Mouse (Mus musculus): ENCODE data around the gene Pdcl. TPM values are rescaled to one million over a fixed set of nuclear protein-coding genes. Genes with fewer than 3 reads are reported as not detected.

Pdcl gene
- polyA plus RNA-seq (2015; fragmentation: Nextera tagmentation; extraction: Ambion mirVana): 46.2 and 51.6 TPM in 2 replicates

GRCm38 (mm10) chr2:37358633-37359540 is at the start of gene Pdcl:
TSS of gene Pdcl (minus strand) at chr2:37359332.
- H3K27ac ChIP-seq: peak within 1 kb of the TSS; percentile 99
- peaks cover 16% of the 10 kb centered on the region for H3K4me1 ChIP-seq
- H3K4me2 ChIP-seq: peak within 1 kb of the TSS; percentile 82
- ATAC-seq (replicated peaks; ENCODE audit: low FRiP score): peak; percentile 99
- H3K4me3 ChIP-seq (replicated peaks): peak within 1 kb of the TSS; percentile 70
- H3K36me3 ChIP-seq: peaks cover 34% of the 10 kb centered on the region
- H3K27me3 ChIP-seq: no peaks in the 10 kb centered on the region
- no peaks in the 10 kb centered on the region for H3K9me3 ChIP-seq (replicated peaks)
- H3K9ac ChIP-seq: peak within 1 kb of the TSS; percentile 71
- WGBS: under 1% methylated on average over 42 of the region's 42 CpGs

- Histone ChIP-seq H3K27me3 (no peaks in the 10 kb centered on the region), H3K36me3 (peaks cover 58% of the 10 kb centered on the region), H3K4me1 (no peaks in the 10 kb centered on the region), H3K4me2 (no peak overlapping the region), H3K27ac (no peak overlapping the region), H3K9ac (no peak overlapping the region), H3K4me3 (replicated peaks) (no peak overlapping the region), H3K9me3 (replicated peaks) (no peaks in the 10 kb centered on the region)
- no peak for ATAC-seq (replicated peaks; ENCODE audit: low FRiP score)
- WGBS: 53% methylated on average over 1 of the region's 1 CpGs
Measured at GRCm38 (mm10) chr2:37395539-37395938, 36.4 kb upstream of the Pdcl start.

GRCm38 (mm10) chr2:37382921-37383320 is 23.8 kb upstream of the Pdcl start:
- 95% methylated on average over 9 of the region's 9 CpGs for WGBS
- H3K9ac ChIP-seq: no peak overlapping the region
- peaks cover 62% of the 10 kb centered on the region for H3K36me3 ChIP-seq

GRCm38 (mm10) chr2:37380189-37380588 is 21.1 kb upstream of the Pdcl start:
- no peaks in the 10 kb centered on the region for H3K4me1 ChIP-seq
- H3K9ac ChIP-seq: no peak overlapping the region
- H3K27ac ChIP-seq: no peak overlapping the region
- H3K27me3 ChIP-seq: no peaks in the 10 kb centered on the region
- no peak overlapping the region for H3K4me3 ChIP-seq (replicated peaks)
- WGBS: 65% methylated on average over 2 of the region's 2 CpGs
- H3K36me3 ChIP-seq: peaks cover 70% of the 10 kb centered on the region
- H3K9me3 ChIP-seq (replicated peaks): no peaks in the 10 kb centered on the region
- no peak for ATAC-seq (replicated peaks; ENCODE audit: low FRiP score)
- no peak overlapping the region for H3K4me2 ChIP-seq

More at GRCm38 (mm10) chr2:37382921-37383320, 23.8 kb upstream of the Pdcl start:
- H3K27ac ChIP-seq: no peak overlapping the region
- H3K4me2 ChIP-seq: no peak overlapping the region
- H3K9me3 ChIP-seq (replicated peaks): no peaks in the 10 kb centered on the region
- no peak for ATAC-seq (replicated peaks; ENCODE audit: low FRiP score)
- H3K4me3 ChIP-seq (replicated peaks): no peak overlapping the region
- H3K27me3 ChIP-seq: no peaks in the 10 kb centered on the region
- H3K4me1 ChIP-seq: no peaks in the 10 kb centered on the region

- peaks cover 62% of the 10 kb centered on the region for H3K36me3 ChIP-seq
- 96% methylated on average over 1 of the region's 1 CpGs for WGBS
- no peak overlapping the region for H3K27ac ChIP-seq
- no peak overlapping the region for H3K4me3 ChIP-seq (replicated peaks)
- H3K4me1 ChIP-seq: no peaks in the 10 kb centered on the region
- H3K9me3 ChIP-seq (replicated peaks): no peaks in the 10 kb centered on the region
- no peak for ATAC-seq (replicated peaks; ENCODE audit: low FRiP score)
- H3K9ac ChIP-seq: no peak overlapping the region
- H3K4me2 ChIP-seq: no peak overlapping the region
- no peaks in the 10 kb centered on the region for H3K27me3 ChIP-seq
Measured at GRCm38 (mm10) chr2:37376018-37376417, 16.9 kb upstream of the Pdcl start.

- H3K4me2 ChIP-seq: no peak overlapping the region
- H3K27ac ChIP-seq: no peak overlapping the region
- H3K9me3 ChIP-seq (replicated peaks): no peaks in the 10 kb centered on the region
- H3K4me1 ChIP-seq: no peaks in the 10 kb centered on the region
- no peak for ATAC-seq (replicated peaks; ENCODE audit: low FRiP score)
- WGBS: 90% methylated on average over 2 of the region's 2 CpGs
- no peak overlapping the region for H3K9ac ChIP-seq
- no peak overlapping the region for H3K4me3 ChIP-seq (replicated peaks)
- H3K36me3 ChIP-seq: peaks cover 32% of the 10 kb centered on the region
- no peaks in the 10 kb centered on the region for H3K27me3 ChIP-seq
Measured at GRCm38 (mm10) chr2:37370651-37371050, 11.5 kb upstream of the Pdcl start.

GRCm38 (mm10) chr2:37359908-37360307 is 776 bp upstream of the Pdcl start:
- Histone ChIP-seq H3K36me3 (peaks cover 24% of the 10 kb centered on the region), H3K9me3 (replicated peaks) (no peaks in the 10 kb centered on the region), H3K9ac (no peak overlapping the region), H3K4me2 (peak overlapping the region; percentile 82), H3K4me1 (peaks cover 16% of the 10 kb centered on the region), H3K27ac (0 out of 2 replicates have a peak overlapping the region, but pooled peaks have one; percentile 3), H3K4me3 (replicated peaks) (peak overlapping the region; percentile 70), H3K27me3 (no peaks in the 10 kb centered on the region)
- 83% methylated on average over 2 of the region's 2 CpGs for WGBS
- no peak for ATAC-seq (replicated peaks; ENCODE audit: low FRiP score)

GRCm38 (mm10) chr2:37355571-37355970 is 3.6 kb downstream of the Pdcl start:
- ATAC-seq (replicated peaks; ENCODE audit: low FRiP score): no peak
- Histone ChIP-seq H3K4me2 (no peak overlapping the region), H3K4me3 (replicated peaks) (no peak overlapping the region), H3K9me3 (replicated peaks) (no peaks in the 10 kb centered on the region), H3K27me3 (no peaks in the 10 kb centered on the region), H3K4me1 (peaks cover 16% of the 10 kb centered on the region), H3K36me3 (peaks cover 65% of the 10 kb centered on the region), H3K9ac (no peak overlapping the region), H3K27ac (no peak overlapping the region)
- WGBS: 96% methylated on average over 5 of the region's 5 CpGs

- H3K4me1 ChIP-seq: no peaks in the 10 kb centered on the region
- WGBS: 84% methylated on average over 7 of the region's 7 CpGs
- no peaks in the 10 kb centered on the region for H3K9me3 ChIP-seq (replicated peaks)
- H3K4me2 ChIP-seq: no peak overlapping the region
- no peak overlapping the region for H3K9ac ChIP-seq
- H3K4me3 ChIP-seq (replicated peaks): no peak overlapping the region
- H3K27ac ChIP-seq: no peak overlapping the region
- no peak for ATAC-seq (replicated peaks; ENCODE audit: low FRiP score)
- H3K27me3 ChIP-seq: no peaks in the 10 kb centered on the region
- peaks cover 70% of the 10 kb centered on the region for H3K36me3 ChIP-seq
Measured at GRCm38 (mm10) chr2:37351671-37352070, 7.5 kb downstream of the Pdcl start.

- 60% methylated on average over 10 of the region's 10 CpGs for WGBS
- Histone ChIP-seq H3K27ac (no peak overlapping the region), H3K27me3 (no peaks in the 10 kb centered on the region), H3K4me1 (no peaks in the 10 kb centered on the region), H3K4me3 (replicated peaks) (no peak overlapping the region), H3K4me2 (no peak overlapping the region), H3K9ac (no peak overlapping the region), H3K9me3 (replicated peaks) (no peaks in the 10 kb centered on the region), H3K36me3 (no peaks in the 10 kb centered on the region)
- no peak for ATAC-seq (replicated peaks; ENCODE audit: low FRiP score)
Measured at GRCm38 (mm10) chr2:37338497-37339187, 20.5 kb downstream of the Pdcl start.

- Histone ChIP-seq H3K9me3 (replicated peaks) (no peaks in the 10 kb centered on the region), H3K9ac (no peak overlapping the region), H3K36me3 (no peaks in the 10 kb centered on the region), H3K4me2 (no peak overlapping the region), H3K4me3 (replicated peaks) (no peak overlapping the region), H3K27ac (no peak overlapping the region), H3K4me1 (no peaks in the 10 kb centered on the region), H3K27me3 (no peaks in the 10 kb centered on the region)
- WGBS: 81% methylated on average over 2 of the region's 2 CpGs
- ATAC-seq (replicated peaks; ENCODE audit: low FRiP score): no peak
Measured at GRCm38 (mm10) chr2:37333321-37333720, 25.8 kb downstream of the Pdcl start.

GRCm38 (mm10) chr2:37326215-37326614 is 32.9 kb downstream of the Pdcl start, which contains the start of gene Olfr368:
TSS of gene Olfr368 (plus strand) at chr2:37326515.
- Histone ChIP-seq H3K4me2 (no peak within 1 kb of the TSS), H3K27ac (no peak within 1 kb of the TSS), H3K4me1 (no peaks in the 10 kb centered on the region), H3K27me3 (no peaks in the 10 kb centered on the region), H3K4me3 (replicated peaks) (no peak within 1 kb of the TSS), H3K36me3 (no peaks in the 10 kb centered on the region), H3K9me3 (replicated peaks) (no peaks in the 10 kb centered on the region), H3K9ac (no peak within 1 kb of the TSS)
- no peak for ATAC-seq (replicated peaks; ENCODE audit: low FRiP score)
- WGBS: 74% methylated on average over 1 of the region's 1 CpGs
